Mouse (Mus musculus): ENCODE results near the gene Mterf1b. TPM values are rescaled to one million over a fixed set of nuclear protein-coding genes. Genes with fewer than 3 reads are reported as not detected.
"Not testable (repeated sequence)": the region's sequence is repeated elsewhere in the genome, so short reads cannot be mapped to it uniquely, and the experiment has no call there.

The Mterf1b gene
- 2.7 and 3.8 TPM in 2 replicates for polyA plus RNA-seq (2016; fragmentation: Nextera tagmentation; extraction: Ambion mirVana)

GRCm38 (mm10) chr5:4191671-4192480 lies at the start of gene Mterf1b:
TSS of gene Mterf1b (plus strand) at chr5:4192367.
- H3K36me3 ChIP-seq; H3K9me3 ChIP-seq; H3K27me3 ChIP-seq (replicated peaks); H3K4me1 ChIP-seq; H3K27ac ChIP-seq: not testable (repeated sequence)
- Histone ChIP-seq H3K4me3 (peak within 1 kb of the TSS; percentile 28), H3K4me2 (replicated peaks) (peak within 1 kb of the TSS; percentile 61), H3K9ac (peak within 1 kb of the TSS; percentile 4; the same call in 1 of the 2 replicates)
- WGBS, result 60% methylated on average over 12 of the region's 37 CpGs
- peak; percentile 99 for ATAC-seq (ENCODE audit: low FRiP score, low read depth)

DNA sequence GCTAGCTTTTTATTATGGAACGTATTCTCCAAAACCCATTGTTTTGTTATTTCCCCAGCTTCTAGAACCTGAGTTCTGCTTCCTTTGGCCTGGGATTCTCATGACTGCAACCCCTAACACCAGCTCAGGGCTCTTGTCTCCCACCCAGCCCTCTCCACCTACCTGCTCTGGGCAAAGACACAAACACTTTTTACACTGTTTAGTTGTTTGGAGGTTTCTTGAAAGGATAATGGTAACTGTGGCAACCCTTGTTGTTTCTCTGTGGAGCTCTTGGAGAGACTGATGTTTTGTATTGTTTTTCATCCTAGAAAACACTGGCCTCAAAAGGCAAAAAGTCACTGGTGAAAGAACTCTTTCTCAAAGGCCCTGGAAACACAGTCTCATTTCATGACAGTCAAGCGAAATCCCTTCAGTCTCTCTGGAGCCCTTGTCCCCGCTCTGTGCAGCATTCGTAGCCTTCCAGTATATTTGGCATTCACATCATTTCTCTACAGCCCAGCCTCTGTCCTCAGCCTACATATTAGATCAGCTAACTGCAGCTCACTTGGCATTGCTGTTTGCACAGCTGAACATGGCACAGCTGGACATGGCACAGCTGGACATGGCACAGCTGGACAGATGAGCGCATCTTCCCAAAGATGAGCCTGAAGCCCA lies 32.6 kb upstream of the Mterf1b start:
- H3K27me3 ChIP-seq (replicated peaks); H3K4me3 ChIP-seq; ATAC-seq (ENCODE audit: low FRiP score, low read depth); H3K9me3 ChIP-seq; H3K4me1 ChIP-seq; H3K27ac ChIP-seq; H3K9ac ChIP-seq; H3K36me3 ChIP-seq; H3K4me2 ChIP-seq (replicated peaks): not testable (repeated sequence)
- WGBS, result 84% methylated on average over 4 of the region's 5 CpGs

DNA sequence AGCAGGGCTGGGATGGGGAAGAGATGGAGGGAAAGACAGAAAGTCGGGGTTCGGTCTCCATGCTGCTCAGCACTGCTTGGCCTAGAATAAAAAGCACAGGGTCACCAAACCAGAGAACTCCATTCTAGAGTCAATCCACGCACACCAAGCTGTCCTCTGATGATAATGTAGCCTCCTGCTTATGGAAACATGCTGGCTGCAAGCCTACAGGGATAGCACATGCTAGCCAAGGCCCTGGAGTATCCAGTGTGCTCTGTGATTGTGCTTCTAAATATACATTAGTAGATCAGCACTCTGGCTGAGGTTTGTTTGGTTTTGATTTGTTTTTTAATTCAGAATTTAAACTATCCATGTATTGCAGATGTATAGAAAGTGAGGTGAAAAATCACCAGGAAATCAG lies 30.6 kb upstream of the Mterf1b start:
- no peaks in the 10 kb centered on the region for H3K27me3 ChIP-seq (replicated peaks)
- 82% methylated on average over 3 of the region's 3 CpGs for WGBS
- no peaks in the 10 kb centered on the region for H3K36me3 ChIP-seq
- no peaks in the 10 kb centered on the region for H3K4me1 ChIP-seq
- H3K27ac ChIP-seq, result no peak overlapping the region
- no peaks in the 10 kb centered on the region for H3K9me3 ChIP-seq
- no peak for ATAC-seq (ENCODE audit: low FRiP score, low read depth)
- H3K4me2 ChIP-seq (replicated peaks), result no peak overlapping the region
- no peak overlapping the region for H3K9ac ChIP-seq
- no peak overlapping the region for H3K4me3 ChIP-seq

DNA sequence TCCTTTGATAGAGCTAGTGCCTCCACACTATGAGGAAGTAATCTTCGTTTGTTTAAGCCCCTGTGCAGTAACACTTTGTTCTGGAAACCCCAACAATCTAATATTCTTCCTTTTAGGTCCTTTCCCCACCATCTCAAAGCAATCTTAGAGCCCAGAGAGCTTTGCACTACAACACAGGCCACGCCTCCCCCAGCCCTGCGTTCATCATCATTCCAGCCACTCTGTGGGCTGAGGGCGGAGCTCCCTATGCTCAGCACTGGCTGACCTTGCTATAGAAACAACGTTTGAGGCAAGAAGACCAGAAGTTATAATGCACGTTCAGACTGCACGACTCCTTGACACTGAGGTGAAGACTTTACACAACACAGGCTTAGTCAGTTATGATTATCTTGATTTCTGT lies 29.7 kb upstream of the Mterf1b start:
- Histone ChIP-seq H3K4me2 (replicated peaks) (no peak overlapping the region), H3K4me3 (no peak overlapping the region), H3K9me3 (no peaks in the 10 kb centered on the region), H3K27ac (no peak overlapping the region), H3K4me1 (no peaks in the 10 kb centered on the region), H3K36me3 (no peaks in the 10 kb centered on the region), H3K9ac (no peak overlapping the region), H3K27me3 (replicated peaks) (no peaks in the 10 kb centered on the region)
- WGBS, result 74% methylated on average over 7 of the region's 7 CpGs
- no peak for ATAC-seq (ENCODE audit: low FRiP score, low read depth)

- not testable (repeated sequence) for H3K27ac ChIP-seq; H3K9me3 ChIP-seq; H3K36me3 ChIP-seq; H3K27me3 ChIP-seq (replicated peaks); H3K4me1 ChIP-seq; H3K4me3 ChIP-seq; H3K9ac ChIP-seq; H3K4me2 ChIP-seq (replicated peaks); ATAC-seq (ENCODE audit: low FRiP score, low read depth)
- WGBS, result 76% methylated on average over 6 of the region's 6 CpGs
Observed at GRCm38 (mm10) chr5:4167813-4168529, 24.2 kb upstream of the Mterf1b start.

DNA sequence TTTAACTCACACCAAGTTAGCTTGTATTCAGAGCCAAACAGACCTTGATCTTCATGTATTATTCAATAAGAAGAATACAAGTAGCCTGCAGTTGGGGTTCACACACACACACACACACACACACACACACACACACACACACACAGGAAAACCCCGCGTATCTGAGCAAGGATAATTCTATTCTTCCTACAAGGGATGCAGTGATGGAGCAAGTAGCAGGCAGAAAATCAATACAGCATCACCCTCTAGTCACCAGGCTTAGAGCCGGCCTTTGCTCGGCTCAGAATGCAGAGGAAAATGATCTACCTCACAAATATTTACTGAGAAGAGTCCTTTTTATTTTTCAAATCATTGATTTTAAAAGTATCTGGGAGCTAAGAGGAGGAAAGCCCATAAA lies 23.6 kb upstream of the Mterf1b start:
- 78% methylated on average over 4 of the region's 4 CpGs for WGBS
- H3K27ac ChIP-seq; ATAC-seq (ENCODE audit: low FRiP score, low read depth); H3K4me2 ChIP-seq (replicated peaks); H3K27me3 ChIP-seq (replicated peaks); H3K36me3 ChIP-seq; H3K4me3 ChIP-seq; H3K4me1 ChIP-seq; H3K9me3 ChIP-seq; H3K9ac ChIP-seq: not testable (repeated sequence)

- not testable (repeated sequence) for H3K4me2 ChIP-seq (replicated peaks); H3K27ac ChIP-seq
Observed at GRCm38 (mm10) chr5:4176421-4176820, 15.7 kb upstream of the Mterf1b start.

DNA sequence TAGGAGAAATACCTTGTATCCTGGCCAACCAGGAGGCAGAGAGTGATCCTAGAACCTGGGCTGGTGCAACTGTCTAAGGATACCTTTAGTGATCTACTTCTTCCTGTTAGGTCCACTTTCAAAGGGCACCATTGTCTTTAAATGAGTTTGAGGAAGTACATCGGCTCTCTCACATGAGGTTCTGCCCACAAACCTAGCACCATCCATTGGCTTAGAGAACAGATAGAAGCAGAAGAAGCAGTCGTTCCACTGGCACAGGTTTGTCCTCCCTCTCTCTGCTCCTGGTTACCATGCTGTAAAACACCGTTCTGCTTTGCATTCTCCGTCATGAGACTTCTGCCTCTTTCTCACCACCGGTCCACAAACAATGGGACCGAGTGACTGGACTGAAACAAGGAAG lies 12.8 kb upstream of the Mterf1b start:
- no peaks in the 10 kb centered on the region for H3K36me3 ChIP-seq
- ATAC-seq (ENCODE audit: low FRiP score, low read depth), result no peak
- no peaks in the 10 kb centered on the region for H3K9me3 ChIP-seq
- no peak overlapping the region for H3K4me2 ChIP-seq (replicated peaks)
- H3K9ac ChIP-seq, result no peak overlapping the region
- H3K27ac ChIP-seq, result no peak overlapping the region
- WGBS, result 89% methylated on average over 6 of the region's 6 CpGs
- H3K4me3 ChIP-seq, result no peak overlapping the region
- H3K4me1 ChIP-seq, result no peaks in the 10 kb centered on the region
- no peaks in the 10 kb centered on the region for H3K27me3 ChIP-seq (replicated peaks)

More at GRCm38 (mm10) chr5:4176421-4176820, 15.7 kb upstream of the Mterf1b start:
- H3K4me1 ChIP-seq; H3K9ac ChIP-seq; ATAC-seq (ENCODE audit: low FRiP score, low read depth); H3K36me3 ChIP-seq; H3K27me3 ChIP-seq (replicated peaks); H3K4me3 ChIP-seq; H3K9me3 ChIP-seq: not testable (repeated sequence)
- WGBS, result 85% methylated on average over 3 of the region's 3 CpGs

- Histone ChIP-seq H3K4me3 (no peak overlapping the region), H3K27ac (no peak overlapping the region), H3K9me3 (peaks cover 4% of the 10 kb centered on the region; the same call in 1 of the 2 replicates), H3K9ac (no peak overlapping the region), H3K36me3 (no peaks in the 10 kb centered on the region), H3K4me2 (replicated peaks) (no peak overlapping the region), H3K4me1 (no peaks in the 10 kb centered on the region), H3K27me3 (replicated peaks) (no peaks in the 10 kb centered on the region)
- no peak for ATAC-seq (ENCODE audit: low FRiP score, low read depth)
- 74% methylated on average over 4 of the region's 4 CpGs for whole genome bisulfite sequencing
Observed at GRCm38 (mm10) chr5:4186815-4187214, 5.4 kb upstream of the Mterf1b start.

DNA sequence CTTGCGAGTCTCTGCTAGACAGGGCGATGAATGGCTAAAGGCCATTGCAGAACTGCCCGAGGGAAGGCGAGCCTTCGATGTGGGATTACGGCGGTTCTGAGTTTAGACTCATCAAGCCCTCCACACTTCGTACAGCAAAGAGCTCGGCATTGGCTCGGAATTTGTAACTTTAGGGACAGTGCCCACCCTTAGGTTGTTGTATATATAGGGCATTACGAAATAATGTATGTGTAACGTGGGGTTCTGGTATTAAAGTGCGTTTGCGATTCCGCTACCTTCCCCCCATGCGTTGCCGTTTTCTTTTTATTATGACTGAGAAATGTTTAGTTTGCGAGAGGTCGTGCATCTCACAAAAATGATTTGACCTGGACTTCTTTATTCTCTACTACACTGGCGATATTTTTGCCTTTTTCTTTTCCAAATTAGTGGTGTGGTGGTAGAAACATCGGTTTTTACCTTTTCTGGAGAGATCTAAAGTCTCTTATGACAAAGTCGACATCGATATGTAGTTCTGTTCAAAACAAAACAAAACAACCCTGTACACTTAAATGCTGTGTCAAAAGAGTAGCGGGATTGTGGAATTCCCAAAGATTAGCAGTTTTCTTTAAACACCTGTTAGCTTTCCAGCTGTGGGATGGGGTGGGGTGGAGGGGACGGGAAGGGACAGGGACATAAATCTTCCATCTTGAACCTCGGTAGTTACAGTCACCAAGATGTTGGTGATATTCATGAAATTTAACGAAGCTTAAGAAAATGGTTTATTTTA lies 497 bp downstream of the Mterf1b start:
- not testable (repeated sequence) for H3K9me3 ChIP-seq; H3K27ac ChIP-seq; H3K27me3 ChIP-seq (replicated peaks); ATAC-seq (ENCODE audit: low FRiP score, low read depth); H3K4me1 ChIP-seq; H3K36me3 ChIP-seq
- WGBS, result 7% methylated on average over 15 of the region's 27 CpGs
- Histone ChIP-seq H3K9ac (peak overlapping the region; percentile 4; the same call in 1 of the 2 replicates), H3K4me3 (peak overlapping the region; percentile 28), H3K4me2 (replicated peaks) (peak overlapping the region; percentile 61)

GRCm38 (mm10) chr5:4193247-4193628 lies 1.1 kb downstream of the Mterf1b start:
- Histone ChIP-seq H3K4me1 (no peaks in the 10 kb centered on the region), H3K36me3 (no peaks in the 10 kb centered on the region), H3K27me3 (replicated peaks) (no peaks in the 10 kb centered on the region), H3K27ac (no peak overlapping the region), H3K9ac (no peak overlapping the region), H3K4me3 (no peak overlapping the region), H3K4me2 (replicated peaks) (peak overlapping the region; percentile 61), H3K9me3 (peaks cover 4% of the 10 kb centered on the region; the same call in 1 of the 2 replicates)
- ATAC-seq (ENCODE audit: low FRiP score, low read depth), result no peak
- WGBS, result 88% methylated on average over 5 of the region's 5 CpGs

DNA sequence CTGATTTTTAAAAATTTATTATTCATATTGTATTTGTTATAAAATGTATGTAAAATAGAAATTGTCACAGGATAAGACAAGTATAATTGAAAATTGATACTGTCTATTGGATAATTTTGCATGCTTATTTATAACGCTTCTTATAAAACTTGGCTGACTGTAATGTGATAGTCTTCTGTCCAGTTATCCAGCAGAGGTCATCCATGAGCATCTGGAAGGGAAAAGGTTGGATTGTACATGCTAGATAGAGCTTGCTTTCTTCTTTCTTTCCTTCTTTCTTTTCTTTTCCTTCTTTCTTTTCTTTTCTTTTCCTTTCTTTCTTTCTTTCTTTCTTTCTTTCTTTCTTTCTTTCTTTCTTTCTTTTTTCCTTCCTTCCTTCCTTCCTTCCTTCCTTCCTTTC lies 2.0 kb downstream of the Mterf1b start:
- H3K36me3 ChIP-seq, result no peaks in the 10 kb centered on the region
- no peak for ATAC-seq (ENCODE audit: low FRiP score, low read depth)

More for the DNA sequence above, 2.0 kb downstream of the Mterf1b start:
- H3K9me3 ChIP-seq, result peaks cover 4% of the 10 kb centered on the region; the same call in 1 of the 2 replicates
- no peak overlapping the region for H3K27ac ChIP-seq
- 94% methylated on average over 1 of the region's 1 CpGs for WGBS
- no peak overlapping the region for H3K9ac ChIP-seq
- H3K27me3 ChIP-seq (replicated peaks), result no peaks in the 10 kb centered on the region
- no peaks in the 10 kb centered on the region for H3K4me1 ChIP-seq
- no peak overlapping the region for H3K4me2 ChIP-seq (replicated peaks)
- H3K4me3 ChIP-seq, result no peak overlapping the region

All from neural tube, embryonic 12.5 days (tissue).